Comparison of ENCODE assay signal across 8 mouse cellular contexts in the genomic region with DNA sequence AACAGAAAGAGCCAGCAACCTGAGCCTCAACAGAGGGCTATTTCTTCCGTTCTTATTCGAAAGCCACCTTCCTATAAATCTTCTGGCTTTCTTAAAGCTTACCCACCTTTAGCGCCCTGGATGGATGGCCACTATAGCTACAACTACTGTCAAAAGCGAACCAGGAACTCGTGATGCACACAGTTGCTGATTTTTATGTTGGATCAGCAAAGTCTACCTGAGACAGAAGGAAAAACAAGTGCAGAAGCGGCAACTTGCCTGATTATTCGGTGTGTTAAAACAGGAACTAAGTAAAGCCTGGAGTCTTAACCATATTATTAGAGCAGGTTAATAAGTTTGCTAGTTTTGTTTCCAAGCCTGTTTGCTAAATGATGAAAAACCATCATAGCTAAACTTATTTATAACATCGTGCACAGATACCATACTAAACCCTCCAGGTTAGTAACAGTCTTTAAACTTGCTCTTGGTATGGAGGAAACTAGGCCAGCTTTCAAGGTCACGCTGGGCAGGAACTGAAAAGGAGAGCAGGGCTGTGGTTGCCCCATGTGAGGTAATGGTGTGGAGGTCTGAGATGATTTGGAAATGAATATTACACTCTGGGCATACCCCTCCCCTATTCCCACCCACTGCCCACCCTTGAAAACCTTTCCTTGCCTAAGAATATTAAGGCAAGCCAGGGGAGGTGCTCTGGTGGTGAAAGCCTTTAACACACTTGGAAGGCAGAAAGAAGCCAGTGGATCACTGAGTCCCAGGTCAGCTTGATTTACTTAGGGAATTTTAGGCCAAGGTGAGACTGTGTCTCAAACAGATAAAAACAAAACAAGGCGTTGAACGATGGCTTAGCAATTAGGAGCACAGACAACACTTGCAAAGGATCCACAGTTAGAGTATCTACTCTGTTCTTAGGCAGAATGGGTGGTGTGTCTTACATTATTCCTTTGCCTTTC. TPM values are rescaled to one million over a fixed set of nuclear protein-coding genes. Genes with fewer than 3 reads are reported as not detected.
DNase-seq lines count a peak whose midpoint lies in the region; ATAC-seq and TF ChIP-seq lines count a peak whose summit lies in the region.

No protein-coding gene starts in this region.

- TF ChIP-seq POLR2A in testis, adult 2 months (IDR thresholded peaks at IDR 0.05; ENCODE audit: control insufficient read depth, low read depth, low read length) = no peak

- no peaks in the 10 kb centered on the region for H3K36me3 ChIP-seq in testis, adult 2 months (ENCODE audit: control insufficient read depth, insufficient read depth, low read length)
- no peaks in the 10 kb centered on the region for H3K36me3 ChIP-seq in limb, embryonic 12.5 days
- 0 out of 2 replicates have a peak, but pooled peaks cover 5% of the 10 kb centered on the region for H3K36me3 ChIP-seq in neural tube, embryonic 13.5 days

- H3K4me1 ChIP-seq in testis, adult 2 months (ENCODE audit: control insufficient read depth, insufficient read depth, low read length) = no peaks in the 10 kb centered on the region
- peaks cover 13% of the 10 kb centered on the region for H3K4me1 ChIP-seq in limb, embryonic 12.5 days (replicated peaks)
- H3K4me1 ChIP-seq in neural tube, embryonic 13.5 days (replicated peaks) = peaks cover 29% of the 10 kb centered on the region

- H3K9me3 ChIP-seq in limb, embryonic 12.5 days = no peaks in the 10 kb centered on the region
- no peaks in the 10 kb centered on the region for H3K9me3 ChIP-seq in neural tube, embryonic 13.5 days

- no peaks in the 10 kb centered on the region for H3K27me3 ChIP-seq in testis, adult 2 months (ENCODE audit: control insufficient read depth, insufficient read depth, low read length)
- no peaks in the 10 kb centered on the region for H3K27me3 ChIP-seq in limb, embryonic 12.5 days
- no peaks in the 10 kb centered on the region for H3K27me3 ChIP-seq in neural tube, embryonic 13.5 days

- peak overlapping the region; percentile 67 for H3K4me2 ChIP-seq in limb, embryonic 12.5 days
- peak overlapping the region; percentile 58 for H3K4me2 ChIP-seq in neural tube, embryonic 13.5 days

- peak overlapping the region; percentile 79 for H3K27ac ChIP-seq in testis, adult 2 months (ENCODE audit: control insufficient read depth, insufficient read depth, low read depth, low read length)
- H3K27ac ChIP-seq in limb, embryonic 12.5 days = peak overlapping the region; percentile 95
- H3K27ac ChIP-seq in neural tube, embryonic 13.5 days (replicated peaks) = peak overlapping the region; percentile 98

- no peak for TF ChIP-seq CTCF in testis, adult 2 months (IDR thresholded peaks at IDR 0.05; ENCODE audit: control insufficient read depth, insufficient read depth, insufficient replicate concordance, low read depth, low read length)

- peak overlapping the region; percentile 92; the same call in 1 of the 2 replicates for H3K4me3 ChIP-seq in testis, adult 2 months (ENCODE audit: control insufficient read depth, low read depth, low read length)
- H3K4me3 ChIP-seq in limb, embryonic 12.5 days (replicated peaks) = peak overlapping the region; percentile 88
- peak overlapping the region; percentile 79 for H3K4me3 ChIP-seq in neural tube, embryonic 13.5 days

- ATAC-seq in limb, embryonic 12.5 days (ENCODE audit: insufficient number of reproducible peaks, insufficient read depth, low FRiP score, low TSS enrichment, low read depth) = no peak
- peak; percentile 32 for ATAC-seq in neural tube, embryonic 13.5 days (ENCODE audit: low read depth)

- WGBS in limb, embryonic 12.5 days = 19% methylated on average over 11 of the region's 11 CpGs
- 21% methylated on average over 11 of the region's 11 CpGs for WGBS in neural tube, embryonic 13.5 days

- H3K9ac ChIP-seq in limb, embryonic 12.5 days (replicated peaks) = peak overlapping the region; percentile 86
- peak overlapping the region; percentile 85 for H3K9ac ChIP-seq in neural tube, embryonic 13.5 days

- no peak for DNase-seq in testis, postnatal 10 days (ENCODE audit: low spot score)
- DNase-seq in embryo, embryonic 9.5 days (ENCODE audit: extremely low spot score) = peak; percentile 4
- peak; percentile 16 for DNase-seq in heart, postnatal 4 days
- no peak for DNase-seq in right cerebral cortex, postnatal 10 days (ENCODE audit: low spot score in 2 of 2)
- DNase-seq in adipocyte (ENCODE audit: low spot score) = no peak

RNA-seq across cellular contexts. Expression of gene Akap10, which starts 0.9 kb away (rescaled TPM):
- 17.3 and 21.5 TPM in 2 replicates for polyA plus RNA-seq in testis, adult 2 months (2012; rRNA removed)
- total RNA-seq in heart, postnatal 4 days (2021) = 10 to 100 TPM; 16.9 to 18.6 TPM
- polyA plus RNA-seq in limb, embryonic 12.5 days (2016; fragmentation: Nextera tagmentation; extraction: Ambion mirVana) = 21.1 and 22.7 TPM in 2 replicates
- 13.6 and 14.0 TPM in 2 replicates for polyA plus RNA-seq in neural tube, embryonic 13.5 days (2015; fragmentation: Nextera tagmentation; extraction: Ambion mirVana)

RNA-seq across cellular contexts. Expression of gene Specc1, which starts 25.6 kb away (rescaled TPM):
- polyA plus RNA-seq in testis, adult 2 months (2012; rRNA removed) = 9.6 and 10.0 TPM in 2 replicates
- total RNA-seq in heart, postnatal 4 days (2021) = 10 to 100 TPM; 18.3 to 26.7 TPM
- polyA plus RNA-seq in limb, embryonic 12.5 days (2016; fragmentation: Nextera tagmentation; extraction: Ambion mirVana) = 13.8 and 16.4 TPM in 2 replicates
- polyA plus RNA-seq in neural tube, embryonic 13.5 days (2015; fragmentation: Nextera tagmentation; extraction: Ambion mirVana) = 10.2 and 12.9 TPM in 2 replicates

Comparison
In these comparisons a context has a peak if more than half of its experiments do, and no peak if none do; other contexts are left out.
1. DNase-seq: peak in embryo, embryonic 9.5 days (single experiment) and heart, postnatal 4 days (single experiment); none in testis, postnatal 10 days (single experiment), right cerebral cortex, postnatal 10 days (0 of 2) and adipocyte (single experiment).
2. Peak in every context shown above with its lines, with median percentiles within 50 percentile points of each other: H3K27ac ChIP-seq and H3K4me3 ChIP-seq.